Mouse (Mus musculus): ENCODE results near the gene Mical3. TPM values are rescaled to one million over a fixed set of nuclear protein-coding genes. Genes with fewer than 3 reads are reported as not detected.

Mical3 gene
- polyA plus RNA-seq, 1 experiment from 2014 or later: 11.8 TPM

DNA sequence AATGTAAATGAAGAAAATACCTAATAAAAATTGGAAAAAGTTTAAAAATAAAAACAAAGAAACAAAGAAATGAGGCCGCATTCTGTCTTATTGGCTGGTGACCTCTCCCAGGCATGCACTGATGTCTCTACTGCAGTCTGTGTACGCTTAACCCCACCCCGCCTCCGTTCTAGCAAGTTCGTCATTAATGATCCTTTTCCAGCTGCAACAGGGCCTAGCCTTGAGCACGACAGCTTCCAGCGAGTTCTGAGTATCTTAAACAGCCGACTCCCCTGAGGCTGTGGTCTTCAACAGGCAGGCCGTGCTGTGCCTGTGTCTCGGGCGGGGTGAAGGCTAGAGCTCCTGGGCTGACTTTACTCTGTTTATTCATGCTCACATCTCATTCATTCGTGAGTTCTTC, 154.7 kb downstream of the Mical3 start:
- WGBS: 87% methylated on average over 12 of the region's 12 CpGs
- no peak for ATAC-seq (ENCODE audit: low FRiP score)
- no peak overlapping the region for H3K4me3 ChIP-seq (ENCODE audit: low read depth, low read length)

DNA sequence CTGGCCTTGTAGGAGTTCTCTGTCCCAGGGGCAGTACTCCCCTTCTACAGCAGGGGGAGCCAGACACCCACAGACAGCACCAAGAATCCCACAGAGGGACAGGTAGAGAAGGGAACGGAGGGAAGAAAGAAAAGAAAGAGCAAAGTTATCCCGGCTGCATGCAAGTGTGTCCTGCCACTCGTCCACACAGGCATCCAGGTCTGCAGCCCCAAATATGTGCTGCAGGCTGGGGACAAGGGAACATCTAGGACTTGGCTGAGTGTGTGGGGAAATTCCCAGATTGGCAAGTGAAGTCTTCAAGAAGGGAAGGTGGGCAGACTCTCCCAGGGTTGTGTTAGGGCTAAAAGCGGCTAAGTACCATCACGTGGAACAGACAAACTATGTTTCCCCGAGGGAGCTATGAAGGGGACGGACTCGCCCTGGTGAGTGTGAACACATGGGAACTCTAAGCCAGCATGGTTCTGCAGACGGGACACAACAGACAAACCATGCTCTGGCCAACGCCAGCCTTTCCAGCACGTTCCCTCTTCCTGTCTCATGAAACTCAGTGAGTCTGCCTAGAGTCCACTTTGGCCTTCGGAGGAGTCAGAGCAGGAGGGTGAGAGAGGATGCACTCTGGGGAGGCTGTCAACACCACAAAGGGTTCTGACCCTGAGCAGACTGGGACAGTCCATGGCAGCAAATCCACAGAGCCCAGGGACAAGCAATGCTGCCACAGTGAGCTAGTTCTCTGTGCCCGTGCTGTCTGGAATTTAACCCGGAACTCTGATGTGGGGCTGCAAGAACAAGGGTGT, 158.8 kb downstream of the Mical3 start:
- H3K27me3 ChIP-seq (ENCODE audit: control insufficient read depth, insufficient read depth, low read length): no peaks in the 10 kb centered on the region
- H3K27ac ChIP-seq (ENCODE audit: low read depth, low read length): no peak overlapping the region
- H3K36me3 ChIP-seq (ENCODE audit: control insufficient read depth, insufficient read depth, low read length): no peaks in the 10 kb centered on the region
- H3K4me1 ChIP-seq (ENCODE audit: control insufficient read depth, insufficient read depth, low read length): 0 out of 2 replicates have a peak, but pooled peaks cover 3% of the 10 kb centered on the region
- H3K9me3 ChIP-seq (ENCODE audit: control insufficient read depth, low read length): no peaks in the 10 kb centered on the region
- H3K4me3 ChIP-seq (ENCODE audit: low read depth, low read length): no peak overlapping the region
- DNase-seq (ENCODE audit: low spot score, missing footprints): peak; percentile 98
- 63% methylated on average over 14 of the region's 14 CpGs for WGBS
- peak; percentile 73 for ATAC-seq (ENCODE audit: low FRiP score)
- no peak overlapping the region for H3K4me2 ChIP-seq
- no peak overlapping the region for H3K9ac ChIP-seq (ENCODE audit: low read length)

More for the DNA sequence above, 154.7 kb downstream of the Mical3 start:
- Histone ChIP-seq H3K27me3 (ENCODE audit: control insufficient read depth, insufficient read depth, low read length) (no peaks in the 10 kb centered on the region), H3K36me3 (ENCODE audit: control insufficient read depth, insufficient read depth, low read length) (no peaks in the 10 kb centered on the region), H3K4me2 (no peak overlapping the region), H3K4me1 (ENCODE audit: control insufficient read depth, insufficient read depth, low read length) (0 out of 2 replicates have a peak, but pooled peaks cover 3% of the 10 kb centered on the region), H3K9me3 (ENCODE audit: control insufficient read depth, low read length) (no peaks in the 10 kb centered on the region), H3K9ac (ENCODE audit: low read length) (no peak overlapping the region), H3K27ac (ENCODE audit: low read depth, low read length) (no peak overlapping the region)
- no peak for DNase-seq (ENCODE audit: low spot score, missing footprints)

DNA sequence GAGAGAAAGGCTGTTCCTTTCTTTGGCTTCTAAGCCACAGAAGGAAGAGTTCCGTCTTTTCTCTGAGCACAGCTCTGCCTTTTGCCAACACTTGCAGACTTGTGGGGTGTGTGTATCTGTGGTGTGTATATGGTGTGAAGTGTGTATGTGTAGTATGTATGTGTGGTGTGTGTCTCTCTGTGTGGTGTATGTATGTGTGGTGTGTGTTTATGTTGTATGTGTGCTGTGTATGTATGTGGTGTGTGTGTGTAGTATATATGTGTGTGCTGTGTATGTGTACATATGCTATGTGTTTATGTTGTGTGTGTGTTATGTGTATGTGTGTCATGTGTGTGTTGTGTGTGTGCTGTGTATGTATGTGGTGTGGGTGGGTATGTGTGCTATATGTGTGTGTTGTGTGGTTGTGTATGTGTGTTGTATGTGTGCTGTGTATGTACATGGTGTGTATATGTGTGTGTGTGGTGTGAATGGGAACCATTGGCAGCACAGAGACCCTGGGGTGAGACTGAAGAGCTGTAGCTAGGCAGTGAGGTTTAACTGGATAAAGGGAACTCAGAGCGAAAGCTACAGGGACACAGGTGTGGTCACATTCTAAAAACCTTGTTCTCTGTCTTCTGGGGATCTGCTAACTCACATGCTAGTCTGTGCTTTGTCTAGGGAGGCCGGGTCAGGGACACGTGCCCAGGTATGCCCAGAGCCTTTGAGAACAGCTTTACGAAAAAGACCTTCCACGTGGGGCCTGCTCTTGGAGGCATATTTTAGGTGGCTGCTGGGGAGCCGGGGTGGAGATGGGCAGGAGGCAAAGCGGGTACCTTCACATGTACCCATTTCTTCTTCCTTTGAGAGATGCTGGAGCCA, 159.6 kb downstream of the Mical3 start:
- Histone ChIP-seq H3K9me3 (ENCODE audit: control insufficient read depth, low read length) (no peaks in the 10 kb centered on the region), H3K27me3 (ENCODE audit: control insufficient read depth, insufficient read depth, low read length) (no peaks in the 10 kb centered on the region), H3K27ac (ENCODE audit: low read depth, low read length) (no peak overlapping the region), H3K4me1 (ENCODE audit: control insufficient read depth, insufficient read depth, low read length) (no peaks in the 10 kb centered on the region), H3K36me3 (ENCODE audit: control insufficient read depth, insufficient read depth, low read length) (no peaks in the 10 kb centered on the region), H3K4me2 (no peak overlapping the region), H3K4me3 (ENCODE audit: low read depth, low read length) (no peak overlapping the region), H3K9ac (ENCODE audit: low read length) (no peak overlapping the region)
- DNase-seq (ENCODE audit: low spot score, missing footprints) (no peak), ATAC-seq (ENCODE audit: low FRiP score) (peak; percentile 33; the same call in 1 of the 2 replicates)
- WGBS: 70% methylated on average over 8 of the region's 8 CpGs

DNA sequence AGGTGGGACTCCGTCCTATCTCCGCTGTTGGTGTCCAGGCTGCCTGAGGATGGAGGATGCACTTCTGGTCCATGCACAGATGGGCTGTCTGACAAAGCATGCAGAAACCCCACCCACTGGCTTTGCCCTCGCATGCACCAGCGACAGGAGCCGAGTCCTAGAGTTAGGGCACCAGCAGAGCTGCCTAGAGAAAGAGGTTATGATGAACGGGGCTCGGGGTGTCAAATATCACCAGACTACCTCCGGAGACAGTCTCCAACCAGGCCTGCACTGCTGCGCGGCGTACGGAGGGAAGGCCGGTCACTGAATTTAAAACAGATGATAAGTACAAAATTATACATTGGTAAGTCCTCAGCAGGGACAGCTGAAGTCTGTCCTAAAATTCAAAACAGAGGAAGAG, 165.0 kb downstream of the Mical3 start:
- Histone ChIP-seq H3K9ac (ENCODE audit: low read length) (no peak overlapping the region), H3K4me3 (ENCODE audit: low read depth, low read length) (no peak overlapping the region), H3K9me3 (ENCODE audit: control insufficient read depth, low read length) (no peaks in the 10 kb centered on the region), H3K27ac (ENCODE audit: low read depth, low read length) (no peak overlapping the region), H3K36me3 (ENCODE audit: control insufficient read depth, insufficient read depth, low read length) (no peaks in the 10 kb centered on the region), H3K4me2 (no peak overlapping the region), H3K4me1 (ENCODE audit: control insufficient read depth, insufficient read depth, low read length) (no peaks in the 10 kb centered on the region), H3K27me3 (ENCODE audit: control insufficient read depth, insufficient read depth, low read length) (no peaks in the 10 kb centered on the region)
- 71% methylated on average over 13 of the region's 13 CpGs for WGBS
- ATAC-seq (ENCODE audit: low FRiP score) (no peak), DNase-seq (ENCODE audit: low spot score, missing footprints) (no peak)

DNA sequence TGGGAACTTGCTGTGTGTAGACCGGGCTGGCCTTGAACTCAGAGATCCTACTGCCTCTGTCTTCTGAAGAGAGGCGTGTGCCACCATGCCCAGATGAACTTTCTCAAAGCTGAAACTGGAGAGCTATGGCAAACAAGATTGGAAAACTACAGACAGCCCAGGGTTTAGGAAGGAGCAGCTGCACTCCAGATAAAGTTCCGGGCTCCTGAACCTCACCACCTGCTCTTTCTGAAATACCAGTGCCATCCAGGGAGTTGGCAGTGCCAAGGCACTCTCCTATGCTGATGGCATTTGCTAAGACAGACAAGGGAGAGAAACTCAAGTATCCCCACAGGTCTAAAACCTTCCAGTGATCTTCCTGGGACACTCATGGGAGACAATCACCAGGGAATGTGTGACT, 166.6 kb downstream of the Mical3 start:
- Histone ChIP-seq H3K9me3 (ENCODE audit: control insufficient read depth, low read length) (no peaks in the 10 kb centered on the region), H3K4me3 (ENCODE audit: low read depth, low read length) (no peak overlapping the region), H3K27me3 (ENCODE audit: control insufficient read depth, insufficient read depth, low read length) (no peaks in the 10 kb centered on the region), H3K36me3 (ENCODE audit: control insufficient read depth, insufficient read depth, low read length) (no peaks in the 10 kb centered on the region), H3K9ac (ENCODE audit: low read length) (no peak overlapping the region), H3K4me2 (no peak overlapping the region), H3K27ac (ENCODE audit: low read depth, low read length) (no peak overlapping the region), H3K4me1 (ENCODE audit: control insufficient read depth, insufficient read depth, low read length) (no peaks in the 10 kb centered on the region)
- DNase-seq (ENCODE audit: low spot score, missing footprints) (no peak), ATAC-seq (ENCODE audit: low FRiP score) (no peak)
- 91% methylated on average over 3 of the region's 3 CpGs for WGBS

DNA sequence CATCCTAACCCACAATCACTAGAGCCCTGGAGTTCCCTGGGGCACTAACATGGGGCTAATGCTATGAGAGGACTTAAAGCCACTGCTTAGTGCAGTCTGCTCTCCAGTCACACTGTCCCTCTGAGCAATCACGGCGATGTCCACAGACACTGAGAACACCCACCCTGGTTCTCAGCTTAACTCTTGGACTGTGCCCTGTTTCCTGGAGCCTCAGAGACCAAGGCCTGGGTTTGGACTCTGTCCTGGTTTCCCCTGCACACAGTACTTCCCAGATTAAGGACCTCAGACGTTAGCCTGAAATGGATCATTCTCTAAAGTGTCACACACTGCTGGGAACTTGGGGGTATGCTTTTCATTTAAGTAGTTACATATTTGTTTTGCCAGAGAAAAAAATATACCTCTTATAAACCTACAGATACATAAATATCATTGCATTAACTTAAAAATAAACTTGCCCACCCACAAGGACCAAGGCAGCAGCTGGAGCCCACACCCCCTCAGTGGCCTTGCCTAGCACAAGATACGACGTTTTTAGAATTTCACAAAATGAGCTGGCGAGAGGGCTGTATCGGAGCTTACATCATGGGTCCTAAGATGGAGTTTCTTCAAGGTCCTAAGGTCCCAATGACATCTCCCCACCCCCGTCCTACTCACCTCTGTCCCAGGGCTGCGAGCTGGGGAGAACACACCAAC, 170.3 kb downstream of the Mical3 start:
- 88% methylated on average over 9 of the region's 9 CpGs for WGBS
- ATAC-seq (ENCODE audit: low FRiP score): no peak
- 0 out of 2 replicates have a peak, but pooled peaks cover 3% of the 10 kb centered on the region for H3K36me3 ChIP-seq (ENCODE audit: control insufficient read depth, insufficient read depth, low read length)

DNA sequence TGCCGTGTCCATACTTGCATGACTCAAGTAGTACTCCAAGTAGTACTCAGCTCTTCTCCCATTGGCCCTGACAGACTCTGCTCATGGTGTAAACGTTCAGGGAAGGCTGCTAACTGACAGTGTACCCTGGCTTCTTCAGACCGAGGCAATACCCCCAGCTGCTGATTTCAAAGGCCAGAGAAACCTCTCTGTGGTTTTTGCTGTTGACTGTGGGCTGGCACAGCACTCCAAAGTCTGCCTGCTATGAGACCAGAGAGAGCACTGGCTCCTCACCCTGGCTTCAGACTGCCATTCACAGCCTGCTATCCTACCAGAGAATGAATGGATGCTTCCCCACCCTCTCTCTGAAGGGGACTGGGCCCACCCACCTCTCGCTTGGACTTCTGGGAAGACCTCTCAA, 173.5 kb downstream of the Mical3 start:
- H3K4me3 ChIP-seq (ENCODE audit: low read depth, low read length): no peak overlapping the region
- no peak overlapping the region for H3K4me2 ChIP-seq
- DNase-seq (ENCODE audit: low spot score, missing footprints): peak; percentile 31
- H3K9me3 ChIP-seq (ENCODE audit: control insufficient read depth, low read length): no peaks in the 10 kb centered on the region
- no peak overlapping the region for H3K27ac ChIP-seq (ENCODE audit: low read depth, low read length)
- 0 out of 2 replicates have a peak, but pooled peaks cover 3% of the 10 kb centered on the region for H3K36me3 ChIP-seq (ENCODE audit: control insufficient read depth, insufficient read depth, low read length)
- no peak overlapping the region for H3K9ac ChIP-seq (ENCODE audit: low read length)
- H3K4me1 ChIP-seq (ENCODE audit: control insufficient read depth, insufficient read depth, low read length): no peaks in the 10 kb centered on the region
- no peak for ATAC-seq (ENCODE audit: low FRiP score)
- no peaks in the 10 kb centered on the region for H3K27me3 ChIP-seq (ENCODE audit: control insufficient read depth, insufficient read depth, low read length)
- 87% methylated on average over 4 of the region's 4 CpGs for WGBS

More for the DNA sequence above, 170.3 kb downstream of the Mical3 start:
- Histone ChIP-seq H3K4me3 (ENCODE audit: low read depth, low read length) (no peak overlapping the region), H3K4me2 (no peak overlapping the region), H3K27ac (ENCODE audit: low read depth, low read length) (no peak overlapping the region), H3K27me3 (ENCODE audit: control insufficient read depth, insufficient read depth, low read length) (no peaks in the 10 kb centered on the region), H3K9me3 (ENCODE audit: control insufficient read depth, low read length) (no peaks in the 10 kb centered on the region), H3K4me1 (ENCODE audit: control insufficient read depth, insufficient read depth, low read length) (no peaks in the 10 kb centered on the region), H3K9ac (ENCODE audit: low read length) (no peak overlapping the region)
- no peak for DNase-seq (ENCODE audit: low spot score, missing footprints)

DNA sequence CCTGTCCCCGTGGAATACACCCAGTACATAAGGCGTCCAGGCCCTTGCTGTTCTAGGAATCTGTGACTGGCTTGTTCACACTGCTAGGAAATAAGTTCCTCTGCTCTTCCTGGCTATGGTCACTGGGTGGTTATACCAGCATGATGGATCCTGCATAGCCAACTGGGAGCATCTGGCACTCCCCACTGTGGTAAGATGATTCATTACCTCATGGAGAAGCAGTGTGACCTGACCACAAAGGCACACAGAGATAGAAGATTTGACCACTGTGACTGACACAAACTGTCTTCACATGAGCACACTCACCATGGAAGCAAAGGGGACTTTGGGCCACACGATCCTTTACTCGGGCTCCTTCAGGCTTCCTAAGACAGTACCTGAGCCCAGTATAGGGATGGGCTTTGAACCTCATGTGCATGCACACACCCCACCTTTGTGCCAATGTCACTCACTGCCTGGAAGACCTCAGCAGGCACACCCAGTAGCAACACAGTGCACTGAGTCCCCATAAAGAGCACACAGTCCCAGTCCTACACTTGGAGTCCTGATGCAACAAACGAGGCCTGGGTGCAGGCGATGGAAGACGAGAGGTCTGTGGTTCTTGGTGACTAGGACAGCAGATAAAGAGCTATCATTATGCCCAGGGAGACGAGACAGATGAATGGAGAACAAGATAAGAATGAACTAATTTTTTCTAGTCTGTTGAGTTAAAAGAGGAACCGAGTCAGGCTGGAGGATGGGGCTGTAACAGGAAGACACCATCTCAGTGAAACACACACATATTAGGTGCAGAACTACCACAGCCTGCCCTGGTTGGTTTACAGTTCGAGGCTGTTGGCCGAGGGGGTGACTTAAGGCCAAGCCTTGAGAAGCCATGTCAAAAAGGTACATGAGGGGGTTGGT, 174.3 kb downstream of the Mical3 start:
- H3K27me3 ChIP-seq (ENCODE audit: control insufficient read depth, insufficient read depth, low read length): no peaks in the 10 kb centered on the region
- ATAC-seq (ENCODE audit: low FRiP score) (no peak), DNase-seq (ENCODE audit: low spot score, missing footprints) (no peak)
- H3K9me3 ChIP-seq (ENCODE audit: control insufficient read depth, low read length): no peaks in the 10 kb centered on the region
- no peak overlapping the region for H3K27ac ChIP-seq (ENCODE audit: low read depth, low read length)
- H3K9ac ChIP-seq (ENCODE audit: low read length): no peak overlapping the region
- H3K4me3 ChIP-seq (ENCODE audit: low read depth, low read length): no peak overlapping the region
- H3K4me2 ChIP-seq: no peak overlapping the region
- H3K4me1 ChIP-seq (ENCODE audit: control insufficient read depth, insufficient read depth, low read length): no peaks in the 10 kb centered on the region
- 88% methylated on average over 11 of the region's 11 CpGs for WGBS
- 0 out of 2 replicates have a peak, but pooled peaks cover 3% of the 10 kb centered on the region for H3K36me3 ChIP-seq (ENCODE audit: control insufficient read depth, insufficient read depth, low read length)

All from midbrain, embryonic 11.5 days (tissue).